Mouse (Mus musculus) intestine, embryonic 14.5 days (tissue): Measurements from ENCODE around the gene Tmem255b. TPM values are rescaled to one million over a fixed set of nuclear protein-coding genes. Genes with fewer than 3 reads are reported as not detected.

Experiments used
- polyA plus RNA-seq: library from polyadenylated mRNA; unstranded; fragments of >200 nt; fragmentation: Nextera tagmentation; extraction: Ambion mirVana; gene quantifications from 2 replicates; pipeline ENCODE4 v1.2.1, GENCODE M21; 2014

Gene Tmem255b
- polyA plus RNA-seq, 1 experiment from 2014 or later, result 2.1 TPM

Other genes starting within 250 kb of the Tmem255b start
- gene Grtp1, start 234.6 kb upstream of the Tmem255b start, polyA plus RNA-seq, result 49.1 and 55.6 TPM in 2 replicates
- gene Adprhl1, start 181.0 kb upstream of the Tmem255b start, polyA plus RNA-seq, result 0.17 and 0.27 TPM in 2 replicates
- 22.5 and 23.4 TPM in 2 replicates for gene Dcun1d2, start 147.1 kb upstream of the Tmem255b start, polyA plus RNA-seq
- gene Tmco3, start 147.0 kb upstream of the Tmem255b start, polyA plus RNA-seq, result 37.4 and 42.0 TPM in 2 replicates
- 182 and 186 TPM in 2 replicates for gene Tfdp1, start 96.4 kb upstream of the Tmem255b start, polyA plus RNA-seq
- not detected in 2 replicates for gene Atp4b, start 38.4 kb upstream of the Tmem255b start, polyA plus RNA-seq
- gene Grk1, start 30.1 kb upstream of the Tmem255b start, polyA plus RNA-seq, result not detected in 2 replicates
- 28.0 and 28.7 TPM in 2 replicates for gene Gas6, start 59.3 kb downstream of the Tmem255b start, polyA plus RNA-seq
- gene 1700029H14Rik, start 127.3 kb downstream of the Tmem255b start, polyA plus RNA-seq, result not detected in 2 replicates
- 24.9 and 27.8 TPM in 2 replicates for gene Rasa3, start 242.4 kb downstream of the Tmem255b start, polyA plus RNA-seq